Mouse (Mus musculus): ENCODE data around the gene Med16.

Med16 gene

DNA sequence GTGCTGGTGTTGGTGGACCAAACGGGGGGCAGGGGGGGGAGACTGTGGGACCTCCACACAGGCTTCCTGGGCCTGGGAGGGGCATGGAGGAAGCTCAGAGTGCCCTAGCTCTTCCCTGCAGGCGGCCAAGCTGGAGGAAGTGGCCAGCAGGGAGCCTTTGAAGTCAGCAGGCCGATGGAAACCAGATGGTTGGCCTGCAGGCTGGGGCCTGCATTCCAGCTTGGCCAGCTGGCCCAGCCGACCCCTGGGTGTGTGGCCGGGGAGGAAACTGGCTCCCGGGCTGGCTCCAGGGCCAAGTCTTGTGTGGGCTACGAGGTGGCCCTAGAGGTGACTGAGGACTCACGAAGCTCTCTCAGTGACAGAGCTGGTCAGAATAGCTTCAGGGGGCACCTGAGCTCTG lies 24.0 kb upstream of the Med16 start:
- DNase-seq, result peak; percentile 61

DNA sequence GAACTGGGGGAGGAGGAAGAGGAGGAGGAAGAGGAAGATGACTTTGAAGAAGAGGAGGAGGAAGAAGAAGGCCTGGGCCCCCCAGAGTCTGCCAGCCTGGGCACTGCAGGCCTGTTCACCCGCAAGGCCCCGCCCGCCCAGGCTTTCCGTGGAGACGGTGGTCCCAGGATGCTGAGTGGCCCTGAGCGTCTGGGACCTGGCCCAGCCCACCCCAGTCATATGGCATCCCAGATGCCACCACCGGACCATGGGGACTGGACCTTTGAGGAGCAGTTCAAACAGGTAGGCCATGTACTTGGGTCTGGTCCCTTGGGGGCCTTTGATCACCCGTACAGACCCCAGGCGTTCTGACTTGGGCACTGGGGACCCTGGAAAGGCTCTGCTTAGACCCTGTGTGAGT lies 23.1 kb upstream of the Med16 start:
- DNase-seq, result no peak

DNA sequence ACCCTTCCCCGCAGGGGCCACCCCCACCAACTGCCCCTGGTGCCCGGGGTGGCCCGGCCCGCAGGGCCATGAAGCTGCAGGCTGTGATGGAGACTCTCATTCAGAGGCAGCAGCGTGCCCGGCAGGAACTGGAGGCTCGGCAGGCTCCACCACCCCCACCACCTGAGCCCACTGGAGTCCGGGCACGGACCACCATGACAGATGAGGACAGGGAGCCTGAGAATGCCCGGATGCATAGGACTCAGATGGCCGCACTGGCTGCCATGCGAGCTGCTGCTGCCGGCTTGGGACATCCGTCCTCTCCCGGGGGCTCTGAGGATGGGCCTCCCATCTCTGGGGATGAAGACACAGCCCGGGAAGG lies 22.1 kb upstream of the Med16 start:
- no peak for DNase-seq

DNA sequence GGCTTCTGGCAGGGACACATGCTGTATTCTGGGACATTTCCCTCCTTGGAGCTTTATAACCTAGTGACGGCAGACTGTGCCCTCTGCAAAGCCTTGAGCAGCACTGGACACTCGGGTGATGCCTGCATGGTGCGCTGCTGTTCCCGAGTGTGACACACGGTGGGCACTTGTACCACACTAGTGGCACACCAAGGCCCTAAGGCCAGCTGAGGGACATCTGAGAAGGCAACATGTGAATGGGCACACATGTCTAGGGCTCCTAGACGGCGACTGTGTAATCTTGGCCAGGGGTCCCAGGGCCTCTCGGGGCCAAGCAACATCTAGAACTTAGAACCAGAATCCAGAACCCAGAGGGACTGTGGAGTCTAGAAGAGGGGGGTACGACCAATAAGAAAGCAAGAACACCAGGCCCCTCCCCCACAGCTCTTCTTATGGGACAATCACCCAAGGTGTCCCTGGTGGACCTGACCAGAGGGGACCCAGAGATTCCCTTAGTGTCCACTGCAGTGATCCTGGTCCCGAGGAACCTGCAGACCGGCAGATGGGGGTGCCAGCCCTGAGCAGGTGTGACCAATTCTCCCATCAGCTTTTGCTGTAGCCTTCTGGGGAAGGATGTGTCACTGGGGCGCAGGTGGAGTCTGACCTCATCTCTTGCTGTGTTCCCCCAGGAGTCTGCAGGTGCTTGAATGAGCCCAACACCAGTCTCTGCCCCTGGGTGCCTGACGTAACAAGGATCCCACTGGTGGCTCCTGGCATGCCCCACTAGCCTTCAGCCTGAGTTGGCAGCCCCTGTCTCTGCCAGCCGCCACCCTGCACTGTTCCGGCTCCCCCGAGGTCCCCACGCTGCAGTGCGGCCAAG lies 21.5 kb upstream of the Med16 start:
- DNase-seq, result peak; percentile 30

DNA sequence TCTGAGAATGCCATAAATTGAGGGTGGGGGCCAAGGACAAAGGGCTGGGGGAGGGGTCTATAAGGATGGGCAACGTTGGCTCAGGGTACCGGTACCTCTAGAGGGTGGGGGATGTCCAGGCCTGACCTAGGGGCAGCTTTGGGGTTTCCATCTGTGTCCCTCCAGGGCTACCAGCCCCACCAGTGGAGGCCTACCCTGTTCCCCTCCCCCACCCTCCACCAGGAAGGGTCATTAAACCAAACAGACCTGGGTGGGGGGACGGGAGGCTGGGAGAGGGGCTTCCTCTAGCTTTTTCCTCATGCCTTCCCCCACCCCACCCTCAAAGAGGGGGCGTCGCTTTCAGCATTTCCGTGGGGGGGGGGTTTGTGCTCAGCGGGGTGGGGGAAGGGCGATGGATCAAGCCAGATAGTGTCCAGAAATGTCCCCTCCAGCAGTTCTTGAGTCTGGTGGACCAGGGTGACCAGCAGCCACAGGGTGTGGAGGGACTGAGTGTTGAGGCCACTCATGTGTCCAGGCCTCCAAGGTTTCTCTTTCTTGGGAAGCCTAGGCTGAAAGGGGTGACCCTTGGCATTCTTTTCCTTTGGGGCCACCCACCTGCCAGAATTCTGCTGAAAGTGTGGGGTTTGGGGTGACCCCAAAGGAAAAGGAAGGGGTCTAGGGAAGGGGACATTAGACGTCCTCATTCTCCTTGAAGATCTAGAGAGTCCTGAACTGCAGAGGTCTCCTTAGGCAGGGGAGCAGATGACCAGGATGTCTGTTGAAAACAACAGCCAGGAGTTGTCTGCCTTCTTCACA lies 20.4 kb upstream of the Med16 start:
- no peak for DNase-seq

DNA sequence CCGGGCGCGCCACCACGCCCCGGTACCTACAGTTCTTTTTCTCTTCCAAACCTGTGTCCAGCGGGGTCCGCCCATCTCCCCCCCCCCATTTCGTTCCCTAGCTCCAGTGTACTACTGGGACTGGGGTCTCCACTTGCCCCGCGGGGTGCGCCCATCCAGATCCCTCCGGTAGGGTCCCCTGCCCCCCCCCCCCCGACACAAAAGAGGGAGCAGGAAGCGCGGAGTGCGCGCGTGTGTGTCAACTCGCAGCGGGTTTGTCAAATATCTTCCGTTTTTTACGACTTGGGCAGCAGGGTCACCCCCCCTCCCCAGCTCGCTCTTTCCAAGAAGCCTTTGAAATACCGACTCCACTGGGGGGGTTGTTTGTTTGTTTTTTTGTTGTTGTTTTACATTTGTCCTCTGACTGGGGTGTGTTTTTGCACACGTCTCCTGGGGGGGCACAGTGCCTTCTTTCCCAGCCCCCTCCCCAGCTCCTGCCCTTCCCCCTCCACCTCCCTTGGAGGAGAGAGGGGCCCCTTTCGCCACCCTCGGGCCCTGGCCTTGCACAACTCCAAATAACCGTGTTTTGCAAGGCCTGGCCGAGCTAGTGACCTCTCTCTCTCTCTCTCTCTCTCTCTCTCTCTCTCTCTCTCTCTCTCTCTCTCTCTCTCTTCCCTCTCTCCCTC lies 19.4 kb upstream of the Med16 start:
- DNase-seq, result peak; percentile 32

DNA sequence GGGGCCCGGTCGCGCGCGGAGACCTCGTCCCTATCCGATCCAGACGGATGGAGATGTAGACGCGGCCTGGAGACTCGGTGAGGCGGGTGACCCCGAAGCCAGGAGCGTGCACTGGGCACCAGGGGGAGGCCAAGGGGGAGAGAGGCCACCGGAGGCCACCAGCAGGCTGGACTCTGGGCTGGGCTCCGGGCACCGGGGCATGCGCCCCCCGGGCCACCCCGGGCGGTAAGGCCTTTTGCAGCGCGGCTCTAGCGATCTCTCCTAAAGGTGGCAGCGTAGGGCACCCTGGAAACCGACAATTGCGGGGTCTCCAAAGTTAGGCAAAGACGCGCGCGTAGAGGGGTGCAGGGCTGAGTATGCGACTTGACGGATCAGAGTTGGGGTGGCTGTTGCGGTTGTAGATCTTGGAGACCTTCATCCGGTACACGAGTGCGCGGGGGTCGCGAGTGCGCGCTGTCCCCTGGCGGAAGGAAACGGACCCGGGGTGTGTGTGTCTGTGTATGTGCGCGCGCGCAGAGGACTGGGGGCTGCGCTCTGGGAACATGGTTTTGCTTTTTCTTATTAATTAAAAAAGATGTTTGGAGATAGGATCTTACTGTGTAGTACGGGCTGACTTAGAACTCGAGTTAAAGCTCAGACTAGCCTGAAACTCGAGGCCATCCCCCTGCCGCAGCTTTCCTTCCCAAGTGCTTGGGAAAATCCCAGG lies 18.8 kb upstream of the Med16 start:
- DNase-seq, result peak; percentile 54

DNA sequence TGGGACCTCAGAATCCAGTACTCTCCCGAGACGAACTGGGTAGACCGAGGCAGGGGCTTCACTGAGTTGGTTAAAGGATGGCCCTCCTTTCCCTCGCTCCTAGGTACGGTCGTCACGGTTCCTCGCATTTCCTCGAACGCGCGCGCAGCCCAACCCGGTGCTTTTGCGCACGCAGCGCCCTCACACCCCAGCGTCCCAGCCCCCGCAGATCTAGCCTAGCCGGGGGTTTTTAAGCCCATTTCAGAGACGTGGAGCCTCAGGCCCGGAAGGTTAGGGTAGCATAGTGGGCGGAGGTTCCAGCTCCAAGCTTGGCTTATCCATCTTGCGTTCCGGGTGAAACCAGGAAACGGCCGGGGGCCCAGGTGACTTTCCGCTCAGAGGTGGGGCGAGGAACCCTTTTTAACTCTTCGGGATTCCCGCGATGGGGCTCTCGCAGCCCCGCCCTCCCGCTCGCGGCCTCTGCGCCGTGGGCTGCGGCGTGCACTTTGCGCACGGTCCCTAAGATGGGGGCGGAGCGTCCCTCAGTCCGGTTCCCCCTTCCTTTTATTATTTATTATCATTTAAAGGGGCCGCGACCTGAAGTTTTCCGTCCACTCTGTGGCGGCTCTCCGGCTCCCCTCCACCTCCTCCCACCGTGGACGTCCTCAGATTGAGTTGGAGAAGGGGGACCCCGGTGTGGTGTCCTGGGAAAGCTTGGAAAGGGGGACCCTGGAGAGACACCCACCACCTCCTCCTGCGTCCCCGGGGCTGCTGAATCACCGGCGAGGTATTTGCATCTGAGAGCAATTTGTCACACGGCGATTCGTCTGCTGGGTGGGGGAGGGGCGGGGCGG lies 18.0 kb upstream of the Med16 start, which contains the start of gene Arid3a:
Gene Arid3a (plus strand): TSS at position 553 of the 833 bp plus-strand sequence.
- peak; percentile 87 for DNase-seq

DNA sequence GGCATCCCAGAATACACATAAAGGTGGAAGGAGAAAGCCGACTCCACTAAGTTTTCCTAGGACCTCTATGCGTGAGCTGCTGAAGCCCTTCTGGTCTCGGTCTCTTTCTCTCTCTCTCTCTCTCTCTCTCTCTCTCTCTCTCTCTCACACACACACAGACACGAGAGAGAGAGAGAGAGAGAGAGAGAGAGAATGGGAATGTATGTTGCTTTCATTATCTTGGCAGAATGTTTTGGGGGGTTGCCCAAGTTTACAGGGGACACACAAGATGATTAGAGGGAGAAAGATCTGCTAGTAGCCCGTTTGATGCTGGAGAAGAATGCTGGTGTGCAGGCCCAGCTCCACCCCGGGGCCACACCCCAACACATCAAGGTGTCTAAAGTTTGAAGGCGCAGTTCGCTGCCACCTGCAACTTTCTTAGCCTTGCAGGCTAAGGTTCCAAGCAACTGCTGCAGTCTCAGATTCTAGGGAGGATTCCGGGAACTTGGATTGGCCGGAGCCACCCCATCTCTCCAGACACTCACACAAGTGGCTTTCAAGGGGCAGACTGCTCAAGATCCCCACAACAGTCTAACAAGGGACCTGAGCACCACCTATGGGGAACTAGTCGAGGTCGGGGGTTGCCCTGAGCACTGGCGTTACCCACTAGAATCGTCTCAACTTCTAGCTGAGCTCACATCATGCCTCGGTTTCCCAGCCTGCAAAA lies 17.2 kb upstream of the Med16 start:
- DNase-seq, result no peak

DNA sequence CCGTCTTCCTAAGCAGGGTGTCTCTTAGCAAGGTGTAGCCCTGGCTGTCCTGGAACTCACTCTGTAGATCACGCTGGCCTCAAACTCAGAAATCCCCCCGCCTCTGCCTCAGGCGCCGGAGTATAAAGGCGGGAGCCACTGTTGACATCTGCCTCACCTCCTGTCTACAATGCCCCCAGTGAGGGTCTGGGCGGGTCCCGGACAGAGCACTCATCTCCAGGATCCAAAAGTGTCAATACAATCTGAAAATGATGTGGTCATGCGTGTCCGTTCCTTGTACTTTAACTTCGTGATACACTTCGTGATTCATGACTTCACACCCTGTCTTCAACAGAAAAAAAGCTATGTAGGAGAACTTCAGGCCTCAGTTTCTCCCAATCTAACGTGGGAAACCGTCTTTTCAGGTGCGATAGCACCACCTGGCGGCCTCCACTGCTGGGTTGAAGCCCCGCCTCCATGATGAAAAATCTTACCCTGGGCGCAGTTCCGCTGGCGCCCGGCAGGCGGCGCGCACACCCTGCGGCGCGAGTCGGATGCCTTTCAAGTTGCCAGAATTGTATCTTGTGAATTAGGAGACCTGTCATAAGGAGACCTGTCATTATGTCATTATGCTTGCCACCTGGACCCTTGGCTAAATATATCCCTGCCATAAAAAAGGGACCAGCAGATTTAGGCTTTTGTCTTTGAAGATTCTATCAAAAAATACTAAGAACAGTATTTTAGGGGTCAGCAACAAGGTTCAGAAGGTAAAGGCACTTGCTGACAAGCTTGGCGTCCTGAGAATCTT lies 16.5 kb upstream of the Med16 start:
- DNase-seq, result peak; percentile 95

DNA sequence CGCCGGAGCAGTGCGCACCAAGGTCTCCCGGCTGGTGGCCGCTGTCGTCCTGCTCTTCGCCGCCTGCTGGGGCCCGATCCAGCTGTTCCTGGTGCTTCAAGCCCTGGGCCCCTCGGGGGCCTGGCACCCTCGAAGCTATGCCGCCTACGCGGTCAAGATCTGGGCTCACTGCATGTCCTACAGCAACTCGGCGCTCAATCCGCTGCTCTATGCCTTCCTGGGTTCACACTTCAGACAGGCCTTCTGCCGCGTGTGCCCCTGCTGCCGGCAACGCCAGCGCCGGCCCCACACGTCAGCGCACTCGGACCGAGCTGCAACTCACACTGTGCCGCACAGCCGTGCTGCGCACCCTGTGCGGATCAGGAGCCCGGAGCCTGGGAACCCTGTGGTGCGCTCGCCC lies 12.8 kb upstream of the Med16 start:
- DNase-seq, result peak; percentile 37

DNA sequence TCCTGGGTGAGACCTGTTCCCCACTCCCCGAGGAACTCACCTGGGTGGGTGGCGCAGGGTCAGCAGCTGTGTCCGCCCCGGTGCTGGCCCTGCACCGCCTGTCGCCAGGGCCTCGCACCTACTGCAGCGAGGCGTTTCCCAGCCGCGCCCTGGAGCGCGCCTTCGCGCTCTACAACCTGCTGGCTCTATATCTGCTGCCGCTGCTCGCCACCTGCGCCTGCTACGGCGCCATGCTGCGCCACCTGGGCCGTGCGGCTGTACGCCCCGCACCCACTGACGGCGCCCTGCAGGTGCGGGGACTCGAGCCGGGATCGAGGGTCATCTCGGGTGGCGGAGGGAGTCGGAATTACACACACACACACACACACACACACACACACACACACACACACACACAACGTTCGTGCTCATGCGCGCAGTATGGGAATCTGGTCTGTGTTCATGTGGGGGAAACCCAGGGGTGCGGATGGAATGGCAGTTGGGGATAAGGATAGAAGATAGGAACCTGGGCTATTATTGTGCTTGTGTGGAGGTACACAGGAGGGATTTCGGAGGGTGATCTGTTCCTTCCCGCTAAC lies 12.3 kb upstream of the Med16 start, which contains the start of gene R3hdm4:
Gene R3hdm4 (minus strand): TSS at position 251 of the 578 bp plus-strand sequence.
- DNase-seq, result peak; percentile 38

DNA sequence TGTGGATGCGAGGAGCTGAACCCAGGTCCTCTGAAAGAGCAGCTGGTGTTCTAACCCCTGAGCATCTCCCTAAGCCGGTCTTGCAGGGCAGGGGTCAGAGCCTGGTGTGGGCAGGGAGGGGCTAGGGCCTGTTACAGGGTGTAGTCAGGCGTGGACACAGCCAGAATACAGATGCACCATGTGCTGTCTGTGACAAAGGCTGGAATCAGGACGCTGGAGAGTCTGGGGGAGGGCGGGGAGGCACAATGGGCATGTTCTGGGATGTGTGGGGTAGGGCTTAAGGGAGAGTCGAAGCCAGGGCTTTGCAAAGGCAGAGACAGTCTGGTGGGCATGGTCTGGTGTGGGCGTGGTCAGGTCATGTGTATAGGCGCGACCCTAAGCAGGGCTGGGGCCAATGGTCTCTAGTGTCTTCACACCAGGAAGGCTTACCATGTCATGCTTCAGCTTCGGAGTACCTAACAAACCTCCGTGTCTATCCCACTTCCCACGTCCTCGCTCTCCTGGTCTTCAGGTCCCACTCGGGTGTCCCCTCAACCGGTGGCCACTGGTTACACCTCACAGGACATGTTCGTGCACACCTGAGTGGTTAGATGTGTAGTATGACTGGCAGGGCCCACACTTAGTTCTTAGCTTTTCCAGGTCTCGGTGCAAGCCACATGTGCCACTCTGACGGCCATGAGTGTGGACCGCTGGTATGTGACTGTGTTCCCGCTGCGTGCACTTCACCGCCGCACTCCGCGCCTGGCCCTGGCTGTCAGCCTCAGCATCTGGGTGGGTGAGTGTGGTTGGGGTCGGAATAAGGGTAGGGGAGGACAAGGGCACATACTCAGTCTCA lies 11.6 kb upstream of the Med16 start:
- peak; percentile 34 for DNase-seq

DNA sequence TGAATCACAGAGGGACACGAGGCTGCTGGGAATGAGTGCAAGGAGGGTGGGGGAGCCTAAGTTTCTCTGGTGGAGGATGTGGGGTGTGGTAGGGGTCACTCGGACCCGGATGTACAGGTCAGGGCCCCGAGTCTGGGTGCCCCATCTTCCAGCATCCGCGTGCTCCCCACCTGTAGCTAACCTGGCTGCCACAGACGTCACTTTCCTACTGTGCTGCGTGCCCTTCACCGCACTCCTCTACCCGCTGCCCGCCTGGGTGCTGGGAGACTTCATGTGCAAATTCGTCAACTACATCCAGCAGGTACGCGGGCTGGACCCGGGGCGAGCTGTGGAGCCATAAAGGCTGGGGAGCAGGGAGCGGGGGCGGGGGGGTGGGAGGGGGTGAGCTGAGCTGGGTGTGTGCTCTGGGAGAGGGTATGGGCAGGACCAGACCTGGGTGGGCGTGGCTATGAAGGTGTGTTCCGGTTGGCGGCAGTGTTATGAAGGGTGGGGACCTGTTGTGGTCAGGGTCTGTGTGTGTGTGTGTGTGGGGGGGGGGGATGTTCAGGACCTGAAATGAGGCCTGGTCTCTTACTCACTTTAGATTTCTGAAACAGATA lies 10.6 kb upstream of the Med16 start:
- DNase-seq, result peak; percentile 31

DNA sequence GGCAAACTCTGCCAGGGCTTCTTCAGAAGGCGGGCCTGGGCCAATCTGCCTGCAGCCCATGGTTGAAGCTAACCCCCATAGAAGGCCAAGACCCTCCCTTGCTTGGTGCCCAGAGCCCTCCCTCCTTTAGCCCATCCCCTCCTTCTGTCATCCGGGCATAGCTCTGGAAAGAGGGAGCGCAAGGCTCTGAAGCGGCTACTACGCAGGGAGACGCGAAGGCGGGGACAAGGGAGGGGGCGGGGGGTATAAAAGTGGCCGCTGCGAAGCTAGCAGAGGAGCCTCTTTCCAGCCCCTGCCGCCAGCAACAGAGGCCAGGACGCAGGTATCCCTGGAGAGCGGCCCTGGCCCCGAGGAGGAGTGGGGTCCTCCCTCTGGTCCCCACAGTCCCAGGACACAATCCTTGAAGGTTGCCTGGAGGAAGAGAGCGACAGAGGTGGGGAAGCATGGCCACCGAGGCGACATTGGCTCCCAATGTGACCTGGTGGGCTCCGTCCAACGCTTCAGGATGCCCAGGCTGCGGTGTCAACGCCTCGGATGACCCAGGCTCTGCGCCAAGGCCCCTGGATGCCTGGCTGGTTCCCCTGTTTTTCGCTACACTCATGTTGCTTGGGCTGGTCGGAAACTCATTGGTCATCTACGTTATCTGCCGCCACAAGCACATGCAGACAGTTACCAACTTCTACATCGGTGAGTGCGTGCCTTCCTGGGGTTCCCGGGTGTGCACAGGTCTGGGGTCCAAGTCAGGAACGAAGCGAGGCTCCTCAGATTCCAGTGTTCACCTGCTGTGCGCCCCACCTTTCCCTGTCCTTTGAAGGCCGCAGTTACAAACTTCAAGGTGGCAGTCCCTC lies 9.7 kb upstream of the Med16 start:
- peak; percentile 52 for DNase-seq

DNA sequence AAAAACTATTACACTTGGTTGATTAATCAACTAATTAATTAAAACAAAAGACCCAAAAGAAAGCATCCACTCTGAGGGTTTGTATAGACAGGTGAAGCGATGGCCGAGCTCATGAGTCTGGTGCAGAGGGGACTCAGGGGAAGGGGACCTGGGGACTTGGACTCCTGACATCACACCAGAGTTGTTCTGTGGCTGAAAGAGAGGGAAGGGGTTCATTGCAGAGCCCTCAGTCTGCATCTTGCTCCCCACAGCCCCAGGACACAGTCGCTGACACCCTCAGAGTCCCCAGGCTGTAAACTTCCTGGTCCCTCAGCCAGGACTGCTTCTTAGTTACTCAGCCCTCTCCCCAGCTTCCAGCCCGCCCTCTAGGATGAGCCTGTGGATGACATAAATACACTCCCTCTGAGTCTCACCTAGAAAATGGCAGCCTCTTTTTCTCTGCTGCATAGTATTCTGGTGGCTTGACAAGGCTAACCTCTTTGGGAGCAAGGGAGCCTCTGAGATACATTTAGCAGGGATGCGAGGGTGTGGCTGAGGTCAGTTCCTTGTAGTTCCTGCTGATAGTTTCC lies 8.9 kb upstream of the Med16 start:
- no peak for DNase-seq
